Mouse (Mus musculus): ENCODE measurements around the gene Six5.

Gene Six5

DNA sequence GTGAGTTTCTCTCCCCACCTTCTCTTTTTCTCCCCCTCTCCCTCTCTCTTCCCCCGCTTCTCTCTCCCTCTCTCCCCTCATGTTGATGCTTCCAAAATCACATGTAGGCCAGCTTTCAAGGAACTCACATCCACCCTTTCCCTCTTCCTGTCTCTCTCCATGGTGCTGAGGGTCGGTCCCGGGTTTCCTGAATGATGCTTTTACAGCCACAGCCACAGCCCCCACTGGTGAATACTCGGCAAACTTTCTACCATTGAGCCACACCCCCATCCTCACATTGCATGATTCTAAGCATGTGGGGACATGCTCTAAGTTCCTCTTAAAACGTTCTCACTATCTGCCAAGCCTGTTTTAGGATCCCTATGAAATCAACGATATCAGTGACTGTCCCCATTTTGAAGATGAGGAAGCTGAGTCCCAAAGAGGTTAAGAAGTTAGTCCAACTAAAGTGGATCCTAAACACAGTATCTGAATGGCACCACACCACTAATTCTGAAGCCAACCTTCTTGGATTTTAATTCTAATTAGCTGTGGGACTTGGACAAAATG lies 53.2 kb downstream of the Six5 start:
- peak; percentile 33 for DNase-seq (ENCODE audit: low read depth, low spot score)

Measured in R1 (cell line).